In genomic region chr7:28137613-28138012, GRCm38 (mm10) we compare ENCODE assay signal across 9 mouse cellular contexts. TPM values are rescaled to one million over a fixed set of nuclear protein-coding genes. Genes with fewer than 3 reads are reported as not detected.
A peak's percentile ranks its signal among the peaks of the same experiment; 100 is the strongest.
DNase-seq lines count a peak whose midpoint lies in the region; ATAC-seq and TF ChIP-seq lines count a peak whose summit lies in the region.
"Had no signal": no experiment of that assay in that cellular context is flagged by ENCODE, and none has a peak within 500 bp of the region (broad histone marks: within the 10 kb centered on the region; RNA-seq: fewer than 3 reads in every experiment).

No protein-coding gene starts in this region.

- WGBS in heart, embryonic 11.5 days (ENCODE audit: insufficient replicate concordance), result 59% methylated on average over 5 of the region's 5 CpGs
- WGBS in embryonic facial prominence, embryonic 10.5 days, result 59% methylated on average over 5 of the region's 5 CpGs
- 59% methylated on average over 5 of the region's 5 CpGs for WGBS in stomach, postnatal 0 days

- peak; percentile 77 for TF ChIP-seq CTCF in stomach, postnatal 0 days (IDR thresholded peaks at IDR 0.05; ENCODE audit: low read depth)

- no peak overlapping the region for H3K4me2 ChIP-seq in heart, embryonic 11.5 days
- H3K4me2 ChIP-seq in stomach, postnatal 0 days (replicated peaks; ENCODE audit: low read depth), result no peak overlapping the region

- H3K4me3 ChIP-seq in heart, embryonic 11.5 days (ENCODE audit: low read depth, low read length), result no peak overlapping the region
- H3K4me3 ChIP-seq in embryonic facial prominence, embryonic 10.5 days, result no peak overlapping the region
- H3K4me3 ChIP-seq in stomach, postnatal 0 days (ENCODE audit: low read depth, low read length), result no peak overlapping the region

- H3K36me3 ChIP-seq in heart, embryonic 11.5 days (ENCODE audit: control insufficient read depth, insufficient read depth, low read length), result no peaks in the 10 kb centered on the region
- no peaks in the 10 kb centered on the region for H3K36me3 ChIP-seq in embryonic facial prominence, embryonic 10.5 days (replicated peaks)
- no peaks in the 10 kb centered on the region for H3K36me3 ChIP-seq in stomach, postnatal 0 days (ENCODE audit: control insufficient read depth, insufficient read depth, low read length)

- H3K9me3 ChIP-seq in heart, embryonic 11.5 days (replicated peaks; ENCODE audit: control insufficient read depth, low read length), result no peaks in the 10 kb centered on the region
- no peaks in the 10 kb centered on the region for H3K9me3 ChIP-seq in embryonic facial prominence, embryonic 10.5 days
- H3K9me3 ChIP-seq in stomach, postnatal 0 days (ENCODE audit: control insufficient read depth, low read length), result no peaks in the 10 kb centered on the region

- H3K4me1 ChIP-seq in heart, embryonic 11.5 days (ENCODE audit: control insufficient read depth, insufficient read depth, low read length), result no peaks in the 10 kb centered on the region
- H3K4me1 ChIP-seq in embryonic facial prominence, embryonic 10.5 days, result no peaks in the 10 kb centered on the region
- no peaks in the 10 kb centered on the region for H3K4me1 ChIP-seq in stomach, postnatal 0 days (replicated peaks; ENCODE audit: control insufficient read depth, insufficient read depth)

- intact Hi-C loops in left cerebral cortex, postnatal 25 days (cut with DNase I), result loop anchor here (5.0 kb wide), 1 partner anchor 85 kb away; the partner anchor contains the start of gene Psmc4

- no peaks in the 10 kb centered on the region for H3K27me3 ChIP-seq in heart, embryonic 11.5 days (ENCODE audit: control insufficient read depth, insufficient read depth, low read length)
- no peaks in the 10 kb centered on the region for H3K27me3 ChIP-seq in embryonic facial prominence, embryonic 10.5 days (replicated peaks; ENCODE audit: low read depth, poor library complexity, severe bottlenecking)
- H3K27me3 ChIP-seq in stomach, postnatal 0 days (ENCODE audit: control insufficient read depth, insufficient read depth, low read length), result no peaks in the 10 kb centered on the region

- H3K27ac ChIP-seq in heart, embryonic 11.5 days (ENCODE audit: low read depth, low read length), result no peak overlapping the region
- no peak overlapping the region for H3K27ac ChIP-seq in embryonic facial prominence, embryonic 10.5 days (replicated peaks)
- H3K27ac ChIP-seq in stomach, postnatal 0 days (replicated peaks), result no peak overlapping the region

- no peak for ATAC-seq in heart, embryonic 11.5 days (replicated peaks; ENCODE audit: insufficient number of reproducible peaks, low FRiP score, low TSS enrichment)
- ATAC-seq in stomach, postnatal 0 days (ENCODE audit: low FRiP score, low TSS enrichment), result no peak

- peak; percentile 44 for DNase-seq in heart, postnatal 4 days
- DNase-seq in 416B (ENCODE audit: low read depth) (peak; percentile 54), NIH3T3 (ENCODE audit: low read depth) (peak; percentile 78)
- DNase-seq in embryonic facial prominence, embryonic 10.5 days (ENCODE audit: low spot score), result peak; percentile 30
- DNase-seq in left cerebral cortex, postnatal 25 days (ENCODE audit: low spot score in 2 of 2), result peak; percentile 19 to 55
- peak; percentile 46 for DNase-seq in stomach, postnatal 0 days (ENCODE audit: low spot score)
- DNase-seq in ovary, postnatal 36 days (ENCODE audit: low spot score), result no peak

- no peak overlapping the region for H3K9ac ChIP-seq in heart, embryonic 11.5 days (ENCODE audit: low read depth, low read length)
- H3K9ac ChIP-seq in stomach, postnatal 0 days (ENCODE audit: low read length), result no peak overlapping the region

- TF ChIP-seq EP300 in stomach, postnatal 0 days (optimal IDR thresholded peaks at IDR 0.05), result no peak

RNA-seq across cellular contexts. Expression of gene 9530053A07Rik, which starts 8.3 kb away (rescaled TPM):
- total RNA-seq in heart, postnatal 4 days (2021), result not detected
- polyA plus RNA-seq in heart, embryonic 11.5 days (2014; fragmentation: Nextera tagmentation; extraction: Ambion mirVana), result not detected in 2 replicates
- polyA plus RNA-seq in embryonic facial prominence, embryonic 10.5 days (2016; fragmentation: Nextera tagmentation; extraction: Ambion mirVana), result 0.03 and 0.06 TPM in 2 replicates
- total RNA-seq in left cerebral cortex, postnatal 25 days (2021), result under 1 TPM in 1 of 2 experiments, not detected in 1; 0.09 TPM
- 0.08 and 0.12 TPM in 2 replicates for polyA plus RNA-seq in stomach, postnatal 0 days (2015; fragmentation: Nextera tagmentation; extraction: Ambion mirVana)
- polyA plus RNA-seq: spleen, adult 2 months had no signal

RNA-seq across cellular contexts. Expression of gene Fbl, which starts 31.9 kb away (rescaled TPM):
- total RNA-seq in heart, postnatal 4 days (2021), result 10 to 100 TPM; 67.2 to 68.2 TPM
- polyA plus RNA-seq in heart, embryonic 11.5 days (2014; fragmentation: Nextera tagmentation; extraction: Ambion mirVana), result 23.9 and 32.3 TPM in 2 replicates
- polyA plus RNA-seq in embryonic facial prominence, embryonic 10.5 days (2016; fragmentation: Nextera tagmentation; extraction: Ambion mirVana), result 171 and 181 TPM in 2 replicates
- 10 to 100 TPM; 51.5 to 55.3 TPM for total RNA-seq in left cerebral cortex, postnatal 25 days (2021)
- 57.1 and 61.6 TPM in 2 replicates for polyA plus RNA-seq in stomach, postnatal 0 days (2015; fragmentation: Nextera tagmentation; extraction: Ambion mirVana)

RNA-seq across cellular contexts. Expression of gene Dyrk1b, which starts 41.7 kb away (rescaled TPM):
- 10 to 100 TPM; 22.9 to 24.4 TPM for total RNA-seq in heart, postnatal 4 days (2021)
- 8.5 and 9.9 TPM in 2 replicates for polyA plus RNA-seq in heart, embryonic 11.5 days (2014; fragmentation: Nextera tagmentation; extraction: Ambion mirVana)
- 16.6 TPM in 2 replicates for polyA plus RNA-seq in embryonic facial prominence, embryonic 10.5 days (2016; fragmentation: Nextera tagmentation; extraction: Ambion mirVana)
- total RNA-seq in left cerebral cortex, postnatal 25 days (2021), result 10 to 100 TPM; 44.2 to 47.0 TPM
- polyA plus RNA-seq in stomach, postnatal 0 days (2015; fragmentation: Nextera tagmentation; extraction: Ambion mirVana), result 4.6 and 5.7 TPM in 2 replicates
